ENCODE assay signal across 7 mouse cellular contexts in genomic region chr17:81669816-81670691, GRCm38 (mm10).
DNase-seq lines count a peak whose midpoint lies in the region; ATAC-seq and TF ChIP-seq lines count a peak whose summit lies in the region.

No protein-coding gene starts in this region.

- WGBS in intestine, postnatal 0 days: under 1% methylated on average over 56 of the region's 84 CpGs
- WGBS in small intestine, adult 2 months: 2% methylated on average over 67 of the region's 84 CpGs

- intact Hi-C loops in left cerebral cortex, postnatal 36 days (cut with DNase I): loop anchor here (10.0 kb wide), 7 partner anchors 115 to 1285 kb away; no protein-coding TSS in a partner anchor

- H3K4me2 ChIP-seq in intestine, postnatal 0 days (replicated peaks; ENCODE audit: low read depth): peak overlapping the region; percentile 91

- H3K9ac ChIP-seq in intestine, postnatal 0 days (ENCODE audit: low read depth, low read length): peak overlapping the region; percentile 64

- H3K4me1 ChIP-seq in intestine, postnatal 0 days (replicated peaks; ENCODE audit: control insufficient read depth, insufficient read depth, low read length): no peaks in the 10 kb centered on the region
- H3K4me1 ChIP-seq in small intestine, adult 2 months (ENCODE audit: control insufficient read depth, insufficient read depth, insufficient read length, low read length): no peaks in the 10 kb centered on the region

- H3K4me3 ChIP-seq in intestine, postnatal 0 days (ENCODE audit: low read depth, low read length): peak overlapping the region; percentile 65
- peak overlapping the region; percentile 70 for H3K4me3 ChIP-seq in small intestine, adult 2 months (ENCODE audit: low read depth, low read length)

- TF ChIP-seq CTCF in intestine, postnatal 0 days (IDR thresholded peaks at IDR 0.05; ENCODE audit: low read depth): no peak
- TF ChIP-seq CTCF in small intestine, adult 2 months (IDR thresholded peaks at IDR 0.05; ENCODE audit: extremely low read depth, insufficient read length, insufficient replicate concordance, low read depth, low read length): no peak

- peak; percentile 40 to 43 for DNase-seq in adrenal gland, postnatal 4 days (ENCODE audit: low spot score in 2 of 2)
- DNase-seq in embryo, embryonic 11 days: peak; percentile 85
- DNase-seq in gastrocnemius, postnatal 4 days (ENCODE audit: low spot score in 2 of 2): peak; percentile 54 to 73
- DNase-seq in left cerebral cortex, postnatal 36 days (ENCODE audit: low spot score in 2 of 2): peak; percentile 73 to 78
- DNase-seq in mesoderm, embryonic 11.5 days (ENCODE audit: low read depth, low spot score): peak; percentile 59

- peaks cover 24% of the 10 kb centered on the region for H3K27me3 ChIP-seq in intestine, postnatal 0 days (replicated peaks; ENCODE audit: control insufficient read depth, insufficient read depth, low read length)
- 0 out of 2 replicates have a peak, but pooled peaks cover 11% of the 10 kb centered on the region for H3K27me3 ChIP-seq in small intestine, adult 2 months (ENCODE audit: control insufficient read depth, insufficient read depth, low read length)

- H3K9me3 ChIP-seq in intestine, postnatal 0 days (ENCODE audit: control insufficient read depth): no peaks in the 10 kb centered on the region

- peak overlapping the region; percentile 50 for H3K27ac ChIP-seq in intestine, postnatal 0 days (ENCODE audit: low read depth, low read length)
- H3K27ac ChIP-seq in small intestine, adult 2 months (ENCODE audit: insufficient read depth, low read depth, low read length): peak overlapping the region; percentile 46

- no peak for TF ChIP-seq POLR2A in small intestine, adult 2 months (IDR thresholded peaks at IDR 0.05; ENCODE audit: low read depth, low read length)

- H3K36me3 ChIP-seq in intestine, postnatal 0 days (ENCODE audit: control insufficient read depth, insufficient read depth): no peaks in the 10 kb centered on the region
- no peaks in the 10 kb centered on the region for H3K36me3 ChIP-seq in small intestine, adult 2 months (ENCODE audit: control insufficient read depth, insufficient read depth, low read length)

- ATAC-seq in intestine, postnatal 0 days: peak; percentile 67

Comparison
In these comparisons a context has a peak if more than half of its experiments do, and no peak if none do; other contexts are left out.
1. Peak in every context shown above with its lines: DNase-seq, ATAC-seq, H3K4me3 ChIP-seq and H3K27ac ChIP-seq.